Mouse (Mus musculus) liver, embryonic 14.5 days (tissue): ENCODE measurements around the gene Rnf141. TPM values are rescaled to one million over a fixed set of nuclear protein-coding genes. Genes with fewer than 3 reads are reported as not detected.

Experiments
- ATAC-seq: fragments of 200-750 bp; cut with Nextera tagmentation; 2 replicates; pipeline ENCODE4 v1.8.0; 2017; ENCODE audit warnings: moderate number of reproducible peaks, mild to moderate bottlenecking, moderate library complexity; ENCODE audit not compliant: insufficient read depth
- DNase-seq, 3 experiments: peaks; one replicate each; pipeline ENCODE4 v3.0.0-alpha.2; 2012 to 2013; ENCODE audit warnings: low read depth in 3 of 3, low spot score in 3 of 3
- H3K27ac ChIP-seq: fragments of 300-500 bp; sonication (generic); 2 replicates; pipeline ENCODE4 v1.5.1; 2014; ENCODE audit warnings: moderate library complexity, mild to moderate bottlenecking, control low read depth, inconsistent platforms
- H3K27me3 ChIP-seq: fragments of 300-500 bp; sonication (generic); 2 replicates; pipeline ENCODE4 v1.6.1; 2014; ENCODE audit warnings: mild to moderate bottlenecking, low read length, moderate library complexity; ENCODE audit not compliant: control insufficient read depth, insufficient read depth
- H3K36me3 ChIP-seq: fragments of 300-500 bp; sonication (generic); replicated peaks from 2 replicates; pipeline ENCODE4 v1.6.1; 2014; ENCODE audit warnings: low read depth; ENCODE audit not compliant: control insufficient read depth, insufficient read depth
- H3K4me1 ChIP-seq, 2 experiments: fragments of 200-500 bp in 1 of 2; fragments of 300-500 bp in 1 of 2; sonication (generic) in 1 of 2; replicated peaks; 2 replicates each; pipeline ENCODE4 v1.6.1; 2012 to 2014; ENCODE audit warnings: antibody characterized with exemption in 1 of 2, inconsistent platforms in 1 of 2, low read length in 1 of 2; ENCODE audit not compliant: control insufficient read depth in 2 of 2, insufficient read depth in 2 of 2
- H3K4me2 ChIP-seq: fragments of 300-500 bp; sonication (generic); 2 replicates; pipeline ENCODE4 v1.6.1; 2014; ENCODE audit warnings: low read depth, mild to moderate bottlenecking, control low read depth, moderate library complexity
- H3K4me3 ChIP-seq, 2 experiments: fragments of 200-500 bp in 1 of 2; fragments of 300-500 bp in 1 of 2; sonication (generic) in 1 of 2; 2 replicates each; pipeline ENCODE4 v1.5.1; 2012 to 2014; ENCODE audit warnings: low read depth in 2 of 2, low read length in 2 of 2, mild to moderate bottlenecking in 2 of 2, control low read depth in 1 of 2, inconsistent platforms in 1 of 2, moderate library complexity in 1 of 2; ENCODE audit not compliant: insufficient read depth in 1 of 2
- H3K9ac ChIP-seq: fragments of 300-500 bp; sonication (generic); replicated peaks from 2 replicates; pipeline ENCODE4 v1.6.1; 2014; ENCODE audit warnings: mild to moderate bottlenecking, control low read depth, moderate library complexity
- H3K9me3 ChIP-seq: fragments of 300-500 bp; sonication (generic); 2 replicates; pipeline ENCODE4 v1.6.1; 2016; ENCODE audit warnings: low read length, mixed read lengths; ENCODE audit not compliant: control insufficient read depth
- CTCF ChIP-seq: IDR thresholded peaks from 2 replicates; pipeline ENCODE4 v1.5.1; 2016; ENCODE audit warnings: antibody characterized with exemption, low read depth, control low read depth
- EP300 ChIP-seq: IDR thresholded peaks from 2 replicates; pipeline ENCODE4 v1.6.1; 2016; ENCODE audit warnings: antibody characterized with exemption, low read depth
- WGBS: fragments of 180-500 bp; shearing (Covaris S2); extraction: QIAGEN DNeasy Blood & Tissue Kit; methylation state at CpG from one replicate; pipeline ENCODE4 v1.1.7; 2014; ENCODE audit not compliant: insufficient replicate concordance; 5-methylcytosine and 5-hydroxymethylcytosine counted together
- polyA plus RNA-seq, 2 experiments: library from polyadenylated mRNA; depleted of rRNA in 1 of 2; stranded (reverse) in 1 of 2; unstranded in 1 of 2; fragments of >200 nt; fragmentation: Nextera tagmentation in 1 of 2; extraction: Ambion mirVana in 1 of 2; gene quantifications; 2 replicates each; pipeline versions ENCODE4 v1.2.1 to v1.2.3; 2012 to 2014

The Rnf141 gene
- polyA plus RNA-seq, 2 experiments, result 17.4 to 25.4 TPM

DNA sequence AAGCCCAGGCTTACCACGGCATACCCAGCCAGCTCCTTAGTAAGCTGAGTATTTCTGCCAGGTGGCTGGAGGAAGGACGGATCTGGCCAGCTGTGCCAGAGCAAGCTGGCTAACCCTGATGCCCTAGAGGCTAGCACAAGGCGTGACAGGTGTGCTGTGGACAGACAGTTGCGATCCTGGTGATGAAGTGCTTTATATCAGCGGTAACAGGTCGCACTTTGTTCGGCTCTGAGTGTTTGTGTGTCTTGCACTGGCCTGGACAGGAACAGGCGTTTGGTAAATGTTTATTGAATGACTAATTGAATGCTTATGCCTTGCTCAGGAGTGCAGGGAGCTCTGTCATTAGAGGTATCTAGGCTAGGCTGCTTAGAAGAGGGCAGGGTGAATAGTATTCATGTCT lies 59.3 kb downstream of the Rnf141 start:
- H3K9ac ChIP-seq, result no peak overlapping the region
- peaks cover 37% of the 10 kb centered on the region for H3K36me3 ChIP-seq
- no peak overlapping the region for H3K27ac ChIP-seq
- DNase-seq, result no peak
- H3K4me2 ChIP-seq, result no peak overlapping the region
- no peak for ATAC-seq
- peaks cover 28 to 29% of the 10 kb centered on the region in 2 experiments for H3K4me1 ChIP-seq
- H3K27me3 ChIP-seq, result no peaks in the 10 kb centered on the region
- H3K9me3 ChIP-seq, result no peaks in the 10 kb centered on the region
- TF ChIP-seq EP300 (no peak), CTCF (no peak)
- no peak overlapping the region for H3K4me3 ChIP-seq
- WGBS, result 85% methylated on average over 8 of the region's 8 CpGs

GRCm38 (mm10) chr7:110782845-110783478 lies 61.3 kb downstream of the Rnf141 start:
- TF ChIP-seq CTCF (no peak), EP300 (no peak)
- H3K9me3 ChIP-seq, result no peaks in the 10 kb centered on the region
- no peak for DNase-seq
- no peak overlapping the region for H3K4me3 ChIP-seq
- H3K27ac ChIP-seq, result no peak overlapping the region
- no peaks in the 10 kb centered on the region for H3K27me3 ChIP-seq
- no peak overlapping the region for H3K9ac ChIP-seq
- no peak for ATAC-seq
- peaks cover 40% of the 10 kb centered on the region for H3K36me3 ChIP-seq
- no peak overlapping the region for H3K4me2 ChIP-seq
- 80% methylated on average over 10 of the region's 10 CpGs for WGBS
- H3K4me1 ChIP-seq, result peaks cover 47 to 49% of the 10 kb centered on the region in 2 experiments

DNA sequence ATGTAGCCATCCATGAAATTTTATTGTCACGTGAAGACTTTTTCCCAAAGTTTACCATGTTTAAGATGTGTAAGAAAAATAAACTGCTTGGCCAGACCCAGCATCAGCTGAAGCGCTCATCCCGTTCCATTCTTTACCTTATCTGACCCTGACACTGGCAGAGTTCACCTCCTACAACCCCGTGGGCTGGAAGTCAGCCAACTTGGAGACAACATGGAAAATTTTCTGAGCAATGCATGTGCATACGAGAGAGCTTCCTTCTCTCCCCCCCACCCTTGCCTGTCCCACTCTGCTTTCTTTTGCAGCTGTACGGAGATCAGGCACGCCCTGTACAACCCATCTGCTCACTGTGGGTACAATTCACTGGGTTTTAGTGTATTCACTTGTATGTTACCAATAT lies 62.1 kb downstream of the Rnf141 start:
- peak overlapping the region; percentile 92 for H3K27ac ChIP-seq
- no peaks in the 10 kb centered on the region for H3K9me3 ChIP-seq
- WGBS, result 48% methylated on average over 7 of the region's 7 CpGs
- DNase-seq (no peak), ATAC-seq (no peak)
- peaks cover 56 to 57% of the 10 kb centered on the region in 2 experiments for H3K4me1 ChIP-seq
- peak overlapping the region in 1 of 2 experiments; percentile 28; a peak in 2 of 4 replicates for H3K4me3 ChIP-seq
- H3K9ac ChIP-seq, result peak overlapping the region; percentile 44
- H3K27me3 ChIP-seq, result no peaks in the 10 kb centered on the region
- H3K4me2 ChIP-seq, result peak overlapping the region; percentile 93
- H3K36me3 ChIP-seq, result peaks cover 41% of the 10 kb centered on the region
- no peak for TF ChIP-seq EP300
- no peak for TF ChIP-seq CTCF

DNA sequence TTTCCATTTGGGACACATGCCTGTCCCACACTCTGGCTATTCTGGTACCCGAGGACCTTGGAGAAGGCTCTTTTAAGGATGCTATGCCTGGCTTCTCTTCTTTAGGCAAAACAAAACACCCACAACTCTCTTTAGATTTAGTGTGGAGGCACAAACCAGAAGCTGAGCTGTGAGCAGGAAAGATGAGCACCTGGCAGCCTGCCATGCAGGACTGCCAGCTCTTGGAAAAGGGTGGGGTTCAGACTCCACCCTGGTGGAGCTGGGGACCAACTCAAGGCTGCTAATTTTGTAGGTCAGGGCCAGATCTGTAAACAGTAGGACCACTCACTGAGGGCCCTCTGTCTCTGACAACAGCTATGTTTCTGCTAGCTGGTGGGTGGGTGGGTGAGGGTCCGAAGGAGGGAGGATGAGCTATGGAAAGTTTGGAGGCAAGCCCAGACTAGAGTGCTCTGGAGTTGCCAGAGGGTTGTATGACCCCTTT lies 63.0 kb downstream of the Rnf141 start:
- ATAC-seq (peak; percentile 78), DNase-seq (peak; percentile 67 to 78 (median 68))
- Histone ChIP-seq H3K4me1 (peaks cover 64 to 66% of the 10 kb centered on the region in 2 experiments), H3K36me3 (peaks cover 39% of the 10 kb centered on the region), H3K27ac (peak overlapping the region; percentile 92), H3K9ac (peak overlapping the region; percentile 44), H3K9me3 (no peaks in the 10 kb centered on the region), H3K4me2 (peak overlapping the region; percentile 93), H3K4me3 (peak overlapping the region; percentile 28 to 31; a peak in 3 of 4 replicates), H3K27me3 (no peaks in the 10 kb centered on the region)
- 62% methylated on average over 2 of the region's 2 CpGs for WGBS
- TF ChIP-seq CTCF (0 out of 2 replicates have a peak, but pooled peaks have one; percentile 12), EP300 (no peak)

GRCm38 (mm10) chr7:110780520-110780919 lies 63.7 kb downstream of the Rnf141 start:
- peak overlapping the region; percentile 92 for H3K27ac ChIP-seq
- ATAC-seq (no peak), DNase-seq (no peak)
- H3K9ac ChIP-seq, result peak overlapping the region; percentile 44
- no peaks in the 10 kb centered on the region for H3K9me3 ChIP-seq
- TF ChIP-seq CTCF (no peak), EP300 (no peak)
- H3K4me2 ChIP-seq, result peak overlapping the region; percentile 93
- no peak overlapping the region for H3K4me3 ChIP-seq
- no peaks in the 10 kb centered on the region for H3K27me3 ChIP-seq
- WGBS, result 85% methylated on average over 4 of the region's 4 CpGs
- H3K4me1 ChIP-seq, result peaks cover 71% of the 10 kb centered on the region in 2 experiments
- peaks cover 33% of the 10 kb centered on the region for H3K36me3 ChIP-seq
